Mouse (Mus musculus): Measurements from ENCODE around the gene Ezh1.

The Ezh1 gene

DNA sequence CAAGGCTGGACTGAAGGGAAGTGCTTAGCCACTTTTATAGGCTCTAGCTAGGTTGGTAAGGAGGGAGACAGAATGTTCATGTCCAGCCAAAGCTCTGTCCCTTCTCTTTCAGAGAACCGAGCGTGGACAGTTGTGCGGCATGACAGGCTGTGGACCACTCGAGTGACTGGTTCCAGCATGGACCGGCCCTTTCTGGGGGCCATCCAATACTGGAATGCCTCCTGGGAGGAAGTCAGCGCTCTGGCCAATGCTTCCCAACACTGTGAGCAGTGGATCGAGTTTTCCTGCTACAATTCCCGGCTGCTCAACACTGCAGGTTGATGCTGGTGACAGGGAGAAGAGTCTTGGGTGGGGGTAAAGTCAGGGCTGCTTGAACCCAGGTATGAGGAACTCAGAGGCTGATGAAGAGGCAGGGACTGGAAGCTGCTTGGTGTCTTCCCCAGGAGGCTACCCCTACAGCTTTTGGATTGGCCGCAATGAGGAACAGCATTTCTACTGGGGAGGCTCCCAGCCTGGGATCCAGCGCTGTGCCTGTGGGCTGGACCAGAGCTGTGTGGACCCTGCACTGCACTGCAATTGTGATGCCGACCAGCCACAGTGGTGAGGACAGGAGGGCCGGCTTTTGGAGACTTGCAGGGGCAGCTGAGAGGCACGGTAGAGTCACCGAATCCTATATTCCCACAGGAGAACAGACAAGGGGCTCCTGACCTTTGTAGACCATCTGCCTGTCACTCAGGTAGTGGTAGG lies 43.3 kb downstream of the Ezh1 start:
- DNase-seq (ENCODE audit: low read depth, low spot score) = no peak

DNA sequence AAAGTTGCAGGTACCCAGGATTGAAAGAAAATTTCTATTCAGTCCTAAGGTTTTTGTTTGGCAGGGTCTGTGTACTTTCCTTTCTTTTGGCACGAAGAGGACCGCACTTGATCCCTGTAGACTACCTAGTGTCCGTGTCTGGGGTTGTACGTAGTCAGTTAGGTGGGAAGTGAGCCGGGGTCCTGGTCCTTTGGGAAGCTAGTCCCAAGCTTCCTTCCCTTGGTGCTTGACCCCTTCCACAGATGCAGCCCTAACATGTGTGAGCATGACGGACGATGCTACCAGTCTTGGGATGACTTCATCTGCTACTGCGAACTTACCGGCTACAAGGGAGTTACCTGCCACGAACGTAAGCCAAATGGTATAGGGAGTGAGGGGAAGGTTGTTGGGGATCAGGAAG lies 44.3 kb downstream of the Ezh1 start:
- DNase-seq (ENCODE audit: low read depth, low spot score) = no peak

DNA sequence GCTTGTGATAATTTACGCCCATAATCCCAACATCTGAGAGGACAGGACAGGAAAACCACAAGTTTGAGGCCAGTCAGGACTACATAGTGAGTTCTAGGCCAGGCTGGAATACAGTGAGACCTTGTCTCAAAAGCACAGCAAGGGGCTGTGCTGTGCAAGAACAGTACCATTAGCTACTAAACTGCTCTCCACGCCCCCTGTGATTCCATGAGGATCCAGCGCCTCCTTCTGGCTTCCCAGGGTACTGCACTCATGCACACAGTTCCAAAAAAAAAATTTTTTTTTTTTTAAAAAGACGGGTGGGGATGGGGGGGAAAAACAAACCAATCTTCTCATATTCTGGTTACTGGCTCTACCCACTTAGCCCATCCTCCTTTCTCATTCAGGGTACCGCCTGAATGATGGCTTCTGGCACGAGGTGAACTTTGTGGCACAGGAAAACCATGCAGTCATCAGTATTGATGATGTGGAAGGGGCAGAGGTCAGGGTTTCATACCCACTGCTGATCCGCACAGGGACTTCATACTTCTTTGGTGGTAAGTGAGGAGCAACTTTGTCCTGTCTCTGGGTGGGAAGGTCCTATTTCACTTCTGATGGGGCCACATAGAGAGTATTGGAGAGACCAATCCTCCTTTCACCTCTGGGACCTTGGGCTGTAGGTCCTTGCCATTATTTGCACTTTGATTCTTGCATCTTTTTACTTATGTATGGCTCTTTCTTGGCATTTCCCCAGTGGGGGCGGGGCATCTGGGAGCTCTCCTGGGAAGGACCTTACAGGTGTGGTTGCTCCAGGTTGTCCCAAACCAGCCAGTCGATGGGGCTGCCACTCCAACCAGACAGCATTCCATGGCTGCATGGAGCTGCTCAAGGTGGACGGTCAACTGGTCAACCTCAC lies 45.2 kb downstream of the Ezh1 start:
- no peak for DNase-seq (ENCODE audit: low read depth, low spot score)

DNA sequence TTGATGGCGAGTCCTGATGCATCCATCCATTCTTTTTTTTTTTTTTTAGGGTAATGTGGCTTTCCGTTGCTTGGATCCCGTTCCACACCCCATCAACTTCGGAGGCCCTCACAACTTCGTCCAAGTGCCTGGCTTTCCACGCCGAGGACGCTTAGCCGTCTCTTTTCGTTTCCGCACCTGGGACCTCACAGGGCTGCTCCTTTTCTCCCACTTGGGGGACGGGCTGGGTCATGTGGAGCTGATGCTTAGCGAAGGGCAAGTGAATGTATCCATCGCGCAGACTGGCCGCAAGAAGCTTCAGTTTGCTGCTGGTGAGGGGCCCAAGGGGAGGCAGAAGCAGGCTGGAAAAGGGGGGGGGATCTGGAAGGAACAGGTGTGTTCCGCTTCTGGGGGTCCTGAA lies 46.0 kb downstream of the Ezh1 start:
- no peak for DNase-seq (ENCODE audit: low read depth, low spot score)

DNA sequence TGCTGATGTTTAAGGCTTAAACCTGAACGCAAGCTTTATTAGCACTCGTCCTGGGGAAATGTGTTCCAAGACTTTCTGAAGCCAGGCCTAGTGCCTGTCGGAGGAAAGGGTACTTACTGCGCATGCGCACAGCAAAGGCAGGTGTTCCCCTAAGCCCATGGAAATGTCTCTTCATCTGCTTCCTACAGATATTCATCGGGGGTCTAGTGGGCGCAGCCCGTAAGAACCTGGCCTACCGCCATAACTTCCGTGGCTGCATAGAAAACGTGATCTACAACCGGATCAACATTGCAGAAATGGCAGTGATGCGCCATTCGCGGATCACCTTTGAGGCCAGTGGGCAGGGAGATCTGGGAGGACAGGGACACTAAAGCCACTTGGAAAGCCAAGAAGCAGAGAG lies 47.0 kb downstream of the Ezh1 start:
- no peak for DNase-seq (ENCODE audit: low read depth, low spot score)

DNA sequence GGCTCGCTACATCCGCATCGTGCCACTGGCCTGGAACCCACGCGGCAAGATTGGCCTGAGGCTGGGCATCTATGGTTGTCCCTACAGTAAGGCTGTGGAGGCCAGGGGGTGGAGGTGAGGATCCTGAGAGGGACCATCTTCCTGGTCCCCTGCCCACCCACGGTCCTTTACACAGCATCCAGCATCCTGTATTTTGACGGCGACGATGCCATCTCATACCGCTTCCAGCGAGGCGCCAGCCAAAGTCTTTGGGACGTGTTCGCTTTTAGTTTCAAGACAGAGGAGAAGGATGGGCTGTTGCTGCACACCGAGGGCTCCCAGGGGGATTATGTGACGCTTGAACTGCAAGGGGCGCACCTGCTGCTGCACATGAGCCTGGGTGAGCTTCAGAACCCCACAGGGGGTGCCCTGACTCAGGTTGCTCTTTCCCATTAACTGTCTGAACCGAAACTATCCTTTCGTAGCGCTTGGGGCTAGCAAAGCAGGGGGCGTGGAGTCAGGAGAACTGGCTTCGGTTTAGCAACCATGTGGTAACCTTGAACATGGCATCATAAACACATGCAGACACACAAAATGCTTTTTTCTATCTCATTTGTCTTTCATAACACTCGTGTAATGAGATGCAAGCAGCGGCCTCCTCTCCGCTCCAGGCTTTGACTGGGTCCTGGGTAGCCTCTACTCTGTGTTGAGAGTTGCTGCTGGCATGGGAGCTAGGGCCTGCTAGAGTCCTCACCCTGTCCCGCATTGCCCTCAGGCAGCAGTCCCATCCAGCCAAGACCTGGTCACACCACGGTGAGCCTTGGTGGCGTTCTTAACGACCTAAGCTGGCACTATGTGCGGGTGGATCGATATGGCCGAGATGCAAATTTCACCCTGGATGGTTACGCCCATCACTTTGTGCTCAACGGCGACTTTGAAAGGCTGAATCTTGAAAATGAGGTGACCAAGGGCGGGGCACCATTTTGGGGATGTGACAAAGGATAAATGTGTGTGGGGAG lies 47.9 kb downstream of the Ezh1 start:
- no peak for DNase-seq (ENCODE audit: low read depth, low spot score)

DNA sequence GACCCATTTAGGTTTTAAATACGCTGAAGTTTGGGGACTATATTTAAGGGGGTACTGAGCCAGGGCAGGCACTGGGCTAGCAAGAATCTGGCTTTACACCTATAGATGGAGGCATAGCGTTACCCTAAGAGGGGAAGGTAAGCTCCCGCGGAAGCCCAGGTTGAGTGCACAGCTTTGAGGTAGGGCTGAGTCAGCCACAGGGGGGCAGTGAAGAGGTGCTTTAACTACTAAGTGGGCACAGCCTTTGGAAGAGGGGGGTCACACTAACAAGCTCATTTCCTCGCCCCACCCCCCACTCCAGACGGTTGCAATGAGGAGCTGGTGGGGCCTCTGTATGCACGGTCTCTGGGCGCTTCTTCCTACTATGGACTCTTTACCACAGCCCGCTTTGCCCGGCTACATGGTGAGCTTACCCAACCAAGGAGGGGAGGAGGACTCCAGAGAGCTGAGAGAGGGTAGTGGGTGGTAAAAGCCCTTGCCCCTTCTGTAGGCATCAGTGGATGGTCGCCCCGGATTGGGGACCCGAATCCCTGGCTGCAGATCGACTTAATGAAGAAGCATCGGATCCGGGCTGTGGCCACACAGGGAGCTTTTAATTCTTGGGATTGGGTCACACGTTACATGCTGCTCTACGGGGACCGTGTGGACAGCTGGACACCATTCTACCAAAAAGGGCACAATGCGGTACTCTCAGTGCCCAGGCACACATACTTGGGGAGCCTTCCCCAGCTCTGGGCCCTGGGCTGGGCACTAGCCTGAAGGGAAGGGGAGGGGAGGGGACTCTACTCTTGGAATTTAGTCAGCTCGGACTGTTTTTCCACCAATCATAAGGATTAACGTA lies 49.1 kb downstream of the Ezh1 start:
- DNase-seq (ENCODE audit: low read depth, low spot score) = peak; percentile 71

DNA sequence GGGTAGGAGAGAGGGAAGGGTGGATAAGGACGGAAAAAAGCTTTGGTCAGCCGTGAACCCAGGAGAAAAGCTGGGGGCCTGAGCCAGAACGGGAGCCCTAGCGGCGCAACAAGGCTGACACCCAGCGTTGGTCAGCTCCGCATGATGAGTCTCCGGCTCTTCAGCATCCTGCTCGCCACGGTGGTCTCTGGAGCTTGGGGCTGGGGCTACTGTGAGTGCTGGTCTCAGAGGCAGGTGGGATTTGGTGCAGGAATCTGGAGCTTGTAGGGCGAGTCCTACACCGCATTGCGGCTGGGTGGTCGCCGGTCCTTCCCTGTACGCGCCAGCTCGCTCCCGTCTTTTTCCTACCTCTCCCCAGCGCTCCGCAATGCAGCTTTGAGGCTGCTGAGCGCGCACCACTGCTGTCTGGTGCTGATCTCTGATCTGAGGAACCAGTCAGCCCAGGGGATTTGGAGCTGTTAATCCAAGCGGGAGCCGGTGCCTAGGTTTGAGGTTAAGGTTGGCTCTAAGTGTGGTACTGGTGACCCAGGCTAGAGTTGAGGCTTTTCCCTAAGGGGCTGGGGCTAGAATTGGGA lies 50.1 kb downstream of the Ezh1 start:
- no peak for DNase-seq (ENCODE audit: low read depth, low spot score)

DNA sequence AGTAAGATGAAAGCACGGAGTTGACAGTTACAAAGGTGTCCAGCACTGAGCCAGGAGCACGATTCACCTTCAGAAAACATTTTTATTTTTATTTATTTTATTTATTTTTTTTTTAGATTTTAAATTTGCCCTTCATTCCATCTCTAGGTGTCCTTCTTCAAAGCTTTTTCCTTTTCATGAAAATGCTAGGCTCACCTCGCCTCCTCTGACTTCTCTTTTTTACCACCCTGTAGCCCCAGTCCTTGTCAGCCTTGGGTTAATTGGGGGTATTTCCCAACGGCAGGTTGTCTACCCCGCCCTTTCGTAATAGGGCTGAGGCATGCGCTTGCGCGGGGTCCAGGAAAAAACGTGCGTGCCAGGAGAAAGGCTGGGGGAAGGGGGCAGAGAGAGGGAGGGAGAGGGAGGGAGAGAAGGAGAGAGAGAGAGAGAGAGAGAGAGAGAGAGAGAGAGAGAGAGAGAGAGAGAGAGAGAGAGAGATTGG lies 50.6 kb downstream of the Ezh1 start:
- no peak for DNase-seq (ENCODE audit: low read depth, low spot score)

DNA sequence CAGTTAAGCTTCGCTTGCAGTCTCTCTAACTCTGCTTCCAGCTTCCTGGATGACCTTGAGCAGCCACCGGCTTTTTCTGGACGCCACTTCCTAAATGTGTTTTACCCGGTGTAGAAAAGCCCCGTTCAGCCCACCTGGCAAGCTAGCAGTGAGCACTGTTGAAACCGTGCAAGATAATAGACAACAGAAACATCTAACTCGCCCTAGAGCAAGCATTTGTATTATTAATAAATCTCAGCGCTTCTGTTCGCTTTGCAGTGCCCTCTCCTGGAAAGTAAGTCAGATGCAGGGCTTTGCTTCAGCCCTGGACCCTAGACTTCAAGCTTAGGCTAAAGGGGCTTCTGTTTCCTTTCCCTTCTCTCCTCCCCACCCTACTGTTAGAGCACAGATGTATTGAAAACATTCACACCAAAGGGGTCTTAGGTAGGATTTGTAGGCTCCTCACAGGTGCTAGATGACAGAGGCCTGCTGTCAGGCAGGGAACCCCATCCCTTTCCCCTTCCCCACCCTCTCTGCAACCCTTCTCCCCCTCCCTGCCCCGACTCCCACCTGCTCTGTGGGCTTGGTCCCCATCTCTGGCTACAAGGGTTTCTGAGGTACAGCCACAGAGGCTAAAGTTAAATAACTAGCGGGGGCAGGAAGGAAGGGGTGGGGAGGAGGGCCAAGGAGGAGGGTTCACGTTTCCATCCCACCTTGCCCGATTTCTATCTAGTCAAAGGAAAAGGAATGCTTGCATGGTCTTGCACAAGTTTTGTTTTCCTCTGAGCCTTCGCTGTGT lies 51.2 kb downstream of the Ezh1 start, which contains the start of gene Ccr10:
Gene Ccr10, minus strand, starts transcription at position 593 of the 778 bp plus-strand sequence.
- DNase-seq (ENCODE audit: low read depth, low spot score) = no peak

DNA sequence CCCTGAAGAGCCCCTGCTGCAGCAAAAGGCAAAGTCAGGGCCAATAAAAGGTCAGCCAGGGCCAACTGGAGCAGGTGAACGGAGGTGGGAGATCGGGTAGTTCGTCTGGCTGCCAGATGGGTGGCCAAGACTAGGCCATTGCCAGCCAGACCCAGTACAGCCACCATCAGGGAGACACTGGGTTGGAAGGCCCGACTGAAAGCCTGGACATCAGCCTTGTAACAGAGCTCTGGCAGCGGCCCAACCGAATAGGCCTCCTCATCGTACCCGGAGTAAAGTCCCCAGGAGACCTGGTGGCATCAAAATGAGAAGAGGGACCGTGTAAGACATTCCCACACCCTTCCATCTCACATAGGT lies 51.9 kb downstream of the Ezh1 start:
- no peak for DNase-seq (ENCODE audit: low read depth, low spot score)

DNA sequence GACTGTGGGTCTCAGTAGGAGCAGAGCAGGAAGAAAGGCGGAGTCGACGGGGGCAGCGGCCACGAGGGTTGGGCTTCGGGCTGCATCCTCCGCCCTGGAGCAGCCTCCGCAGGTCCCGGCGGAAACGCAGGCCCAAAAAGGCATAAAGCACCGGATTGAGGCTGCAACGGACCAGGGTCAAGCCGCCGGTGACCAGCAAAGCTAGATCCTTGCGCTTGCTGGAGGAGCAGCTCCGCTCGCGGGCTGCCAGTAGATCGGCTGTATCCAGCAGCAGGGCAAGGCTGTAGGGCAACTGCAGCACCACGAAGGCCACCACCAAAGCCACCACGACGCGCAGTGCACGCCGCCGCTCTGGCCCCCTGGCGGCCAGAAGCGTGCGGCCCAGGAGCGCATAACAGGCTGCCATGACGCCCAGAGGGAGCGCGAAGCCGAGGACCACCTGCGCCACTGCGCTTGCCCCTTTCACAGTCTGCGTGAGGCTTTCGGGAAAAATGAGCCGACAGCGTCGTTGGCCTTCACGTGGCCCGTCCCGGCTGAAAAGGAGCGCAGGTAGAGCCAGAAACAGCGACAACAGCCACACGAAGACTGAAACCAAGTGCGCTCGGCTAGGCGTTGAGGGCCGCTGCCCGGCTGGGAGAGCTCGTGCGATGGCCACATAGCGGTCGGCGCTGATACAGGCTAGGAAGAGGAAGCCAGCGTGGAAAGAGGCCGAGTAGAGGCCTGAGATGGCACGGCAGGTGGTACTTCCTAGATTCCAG lies 52.5 kb downstream of the Ezh1 start:
- peak; percentile 89 for DNase-seq (ENCODE audit: low read depth, low spot score)

DNA sequence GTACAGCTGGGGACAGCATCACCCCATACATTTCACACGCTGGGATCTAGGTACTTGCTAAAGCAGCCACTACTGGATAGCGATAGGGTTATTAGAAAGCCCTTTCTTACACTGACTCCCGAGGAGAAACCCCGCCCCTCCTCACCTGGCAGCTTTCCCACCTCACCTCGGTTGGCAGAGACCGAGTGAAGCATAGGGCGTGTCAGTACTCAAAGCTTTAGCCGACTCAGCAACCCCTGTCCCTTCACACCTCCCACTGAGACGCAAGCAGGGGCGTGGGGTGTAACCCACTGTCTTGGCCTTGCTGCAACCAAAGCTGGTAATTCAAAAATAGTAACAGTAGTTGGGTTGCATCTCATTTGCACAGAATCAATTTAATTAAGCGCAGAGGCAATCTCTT lies 53.2 kb downstream of the Ezh1 start:
- peak; percentile 61 for DNase-seq (ENCODE audit: low read depth, low spot score)

DNA sequence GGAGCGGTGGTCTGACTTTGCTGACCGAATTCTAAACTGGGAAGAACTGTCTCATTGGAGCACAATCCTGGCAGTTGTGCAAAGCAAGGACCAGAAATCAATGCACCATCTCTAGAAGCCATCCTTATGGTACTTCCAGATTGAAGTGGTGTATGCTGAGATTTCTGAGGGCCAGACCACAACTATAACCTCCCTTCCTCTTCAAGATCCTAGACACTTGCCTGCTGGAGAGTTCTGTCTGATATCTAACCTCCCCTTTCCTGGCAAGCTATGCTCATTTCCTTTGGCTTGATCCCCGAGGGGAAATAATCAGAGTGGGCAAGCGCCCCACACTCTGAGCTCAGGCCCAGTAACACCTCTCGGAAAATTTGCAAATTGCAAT lies 53.8 kb downstream of the Ezh1 start:
- peak; percentile 20 for DNase-seq (ENCODE audit: low read depth, low spot score)

DNA sequence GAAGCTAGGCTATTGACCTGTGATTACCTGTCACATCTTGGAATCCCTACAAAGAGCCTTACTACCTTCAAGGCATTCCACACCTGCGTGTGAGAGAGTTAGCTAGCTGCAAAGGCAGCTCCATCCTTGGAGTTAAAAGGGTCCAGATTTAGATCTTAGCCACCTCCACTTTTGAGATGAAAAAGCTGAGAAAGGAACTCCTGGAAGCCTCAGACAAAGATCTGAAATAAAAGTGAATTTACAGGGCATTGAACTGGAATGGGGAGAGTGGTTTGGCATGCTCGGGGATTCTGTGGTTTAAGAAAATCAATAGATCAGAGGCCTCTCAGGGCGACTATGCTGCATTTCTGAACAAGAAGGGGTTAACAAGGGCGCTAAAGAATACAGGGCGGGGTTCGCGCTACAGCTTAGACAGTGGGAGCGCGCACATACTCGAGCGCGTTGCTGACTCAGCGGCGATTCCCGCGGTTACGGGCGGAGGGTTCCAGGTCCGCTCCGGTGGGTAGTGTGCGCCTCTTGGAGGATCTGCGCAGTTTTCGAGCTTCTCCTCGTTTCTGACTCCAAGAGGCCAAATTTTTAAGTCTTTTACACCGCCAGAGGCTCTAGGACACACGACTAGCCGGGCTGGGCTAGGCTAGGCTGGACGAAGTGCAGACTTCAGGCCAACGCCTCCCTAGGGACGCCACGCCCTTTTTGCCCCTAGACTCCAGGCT lies 54.4 kb downstream of the Ezh1 start:
- peak; percentile 59 for DNase-seq (ENCODE audit: low read depth, low spot score)

DNA sequence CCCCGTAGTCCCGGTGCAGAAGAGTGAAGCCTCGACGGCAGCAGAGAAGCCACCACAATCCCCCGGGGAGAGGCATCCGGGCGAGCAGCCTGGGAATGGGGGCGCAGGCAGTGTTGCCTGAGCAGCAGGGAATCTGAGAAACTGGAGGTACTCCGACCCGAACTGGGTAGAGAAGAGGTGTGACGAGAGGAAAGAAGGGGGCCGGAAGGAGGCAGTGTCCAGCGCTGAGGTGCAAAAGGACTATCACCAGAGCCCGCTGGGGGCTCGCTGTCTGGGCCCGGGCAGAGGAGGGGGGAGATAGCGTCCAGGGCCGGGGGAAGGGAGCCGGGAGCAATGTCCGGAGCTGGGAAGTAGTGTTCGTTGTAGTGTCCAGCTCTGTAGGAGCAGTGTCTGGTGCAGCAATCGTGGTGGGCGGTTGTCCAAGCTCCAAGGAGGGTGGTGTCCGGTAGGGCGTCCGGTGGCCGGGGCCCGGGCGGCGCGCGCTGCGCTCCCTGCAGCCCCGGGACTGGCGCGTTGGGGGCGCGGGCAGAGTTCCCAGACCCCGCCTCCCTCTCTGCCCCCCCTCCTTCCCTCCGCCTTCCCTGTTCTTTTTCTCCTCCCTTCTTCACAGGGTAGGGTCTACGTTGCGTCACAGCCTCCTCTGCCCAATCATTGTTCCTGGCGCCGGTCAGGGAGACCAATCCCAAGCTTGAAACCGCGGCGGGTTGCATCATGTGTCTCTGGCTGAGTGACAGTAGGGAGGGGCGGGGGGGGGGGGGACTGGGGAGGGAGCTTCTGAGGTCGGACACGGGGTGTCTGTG lies 55.3 kb downstream of the Ezh1 start, which contains the start of gene Plekhh3:
Gene Plekhh3, minus strand, starts transcription at position 541 of the 800 bp plus-strand sequence.
- peak; percentile 88 for DNase-seq (ENCODE audit: low read depth, low spot score)

DNA sequence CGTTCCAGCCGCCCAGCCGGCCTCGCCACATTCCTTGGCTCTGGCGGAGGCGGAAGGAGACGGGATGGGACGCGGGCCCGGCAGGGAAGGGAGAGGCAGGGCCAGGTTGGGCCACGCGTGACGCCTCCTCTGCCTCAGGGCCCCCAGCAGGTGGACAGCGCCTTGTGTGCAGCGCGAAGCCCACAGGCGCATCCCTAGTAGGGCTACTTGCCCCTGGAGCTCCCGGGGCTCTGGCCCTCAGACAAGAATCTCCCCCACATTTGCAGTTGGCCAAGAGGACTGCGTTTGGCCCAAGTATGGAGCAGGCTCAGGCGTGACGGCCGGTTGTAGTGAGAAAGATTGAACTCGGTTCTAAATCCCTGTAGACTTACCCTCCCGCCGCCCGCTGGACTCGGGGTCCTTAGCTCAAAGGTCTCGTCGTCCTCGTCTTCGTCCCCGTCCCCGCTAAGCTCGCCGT lies 55.9 kb downstream of the Ezh1 start, which contains the start of gene Cntnap1:
Gene Cntnap1, plus strand, starts transcription at position 170 of the 457 bp plus-strand sequence.
- DNase-seq (ENCODE audit: low read depth, low spot score) = no peak
